21 mouse cellular contexts compared by ENCODE assay signal in the genomic region with DNA sequence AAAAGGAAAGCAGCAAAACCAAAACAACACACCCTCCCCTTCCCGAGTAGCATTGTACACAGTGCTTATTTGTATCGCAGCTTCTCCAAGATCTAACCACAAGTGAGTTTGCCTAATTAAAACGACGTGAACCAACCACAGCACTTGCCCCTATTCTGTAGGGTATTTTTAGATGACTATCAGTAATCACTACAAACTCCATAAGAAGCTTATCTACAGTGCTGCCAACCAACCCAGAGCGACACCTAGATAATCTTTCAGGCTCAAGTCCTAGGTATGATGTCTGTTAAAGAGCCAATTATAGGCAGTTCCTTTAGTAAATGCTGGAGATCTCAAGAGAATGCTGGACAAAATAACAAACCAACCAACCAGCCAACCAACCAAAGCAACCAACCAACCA.
"Had no signal": no experiment of that assay in that cellular context is flagged by ENCODE, and none has a peak within 500 bp of the region (broad histone marks: within the 10 kb centered on the region; RNA-seq: fewer than 3 reads in every experiment).

No protein-coding gene starts in this region.

- ATAC-seq: intestine, postnatal 0 days; midbrain, embryonic 13.5 days; midbrain, embryonic 16.5 days had no signal

- H3K27me3 ChIP-seq: limb, embryonic 12.5 days; limb, embryonic 15.5 days; liver, embryonic 15.5 days; midbrain, embryonic 13.5 days; neural tube, embryonic 13.5 days had no signal

- H3K4me2 ChIP-seq: limb, embryonic 12.5 days; limb, embryonic 15.5 days; liver, embryonic 11.5 days; liver, embryonic 15.5 days; midbrain, embryonic 13.5 days; neural tube, embryonic 13.5 days had no signal

- H3K9me3 ChIP-seq: limb, embryonic 12.5 days; limb, embryonic 15.5 days; liver, embryonic 15.5 days; midbrain, embryonic 10.5 days; midbrain, embryonic 13.5 days; neural tube, embryonic 13.5 days had no signal

- H3K9ac ChIP-seq: limb, embryonic 12.5 days; limb, embryonic 15.5 days; liver, embryonic 15.5 days; midbrain, embryonic 13.5 days; neural tube, embryonic 13.5 days had no signal

- DNase-seq: kidney, adult 2 months; kidney, postnatal 25 days; layer of hippocampus, adult 9-11 months; lung, adult 2 months; lung, postnatal 14 days; lung, postnatal 4 days; thymus, adult 18-20 months; thymus, postnatal 14 days; thymus, postnatal 4 days had no signal

- H3K4me3 ChIP-seq: layer of hippocampus, adult 2 months; limb, embryonic 12.5 days; limb, embryonic 15.5 days; liver, embryonic 15.5 days; midbrain, embryonic 10.5 days; midbrain, embryonic 13.5 days; myocyte; neural tube, embryonic 13.5 days had no signal

- H3K27ac ChIP-seq: kidney, postnatal 0 days; layer of hippocampus, adult 2 months; limb, embryonic 12.5 days; limb, embryonic 15.5 days; midbrain, embryonic 10.5 days; midbrain, embryonic 13.5 days; neural tube, embryonic 13.5 days had no signal

- H3K4me1 ChIP-seq: limb, embryonic 15.5 days; midbrain, embryonic 10.5 days; midbrain, embryonic 13.5 days; neural tube, embryonic 13.5 days had no signal
